Mouse (Mus musculus): ENCODE results near the gene Vmn1r1.

DNA sequence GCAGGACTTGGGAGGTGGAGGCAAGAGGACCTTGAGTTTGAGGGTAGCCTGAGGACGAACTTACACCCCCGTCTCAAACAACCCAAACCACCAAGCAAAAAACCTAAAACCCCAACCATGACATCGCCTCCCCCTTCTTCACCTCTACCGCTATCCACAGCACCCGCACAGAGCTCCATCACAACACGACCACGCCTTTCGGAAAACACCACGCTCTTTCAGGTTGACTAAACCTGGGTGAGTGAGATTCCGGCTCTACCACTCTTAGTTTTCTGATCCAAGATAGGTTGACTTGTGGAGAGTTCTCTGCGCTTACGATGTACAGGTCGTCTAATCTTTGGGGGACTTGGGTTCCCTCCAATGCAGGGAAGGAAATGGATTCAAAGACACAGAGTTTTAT, 21.6 kb downstream of the Vmn1r1 start:
- no peak for TF ChIP-seq CTCF (IDR thresholded peaks at IDR 0.05; ENCODE audit: low read depth, low read length)
- TF ChIP-seq POLR2A (IDR thresholded peaks at IDR 0.05; ENCODE audit: borderline replicate concordance, low read depth, low read length): no peak
